Comparison of ENCODE assay signal across 8 mouse cellular contexts in genomic region chrX:7696954-7697381, GRCm38 (mm10). TPM values are rescaled to one million over a fixed set of nuclear protein-coding genes. Genes with fewer than 3 reads are reported as not detected.
DNase-seq lines count a peak whose midpoint lies in the region; ATAC-seq and TF ChIP-seq lines count a peak whose summit lies in the region.

Gene Gpkow (plus strand): TSS chrX:7697131.

- peak within 1 kb of the TSS; percentile 88 to 95 for H3K4me3 ChIP-seq in ES-E14 (ENCODE audit: insufficient read depth in 1 of 2, low read depth in 1 of 2, low read length in 2 of 2, poor library complexity in 1 of 2, severe bottlenecking in 1 of 2)
- peak within 1 kb of the TSS; percentile 58 for H3K4me3 ChIP-seq in forebrain, embryonic 15.5 days
- peak within 1 kb of the TSS; percentile 65 for H3K4me3 ChIP-seq in lung, adult 2 months (replicated peaks; ENCODE audit: extremely low read depth, low read depth, low read length)

- H3K27ac ChIP-seq in ES-E14 (ENCODE audit: insufficient read depth, low read depth, low read length, poor library complexity, severe bottlenecking), result peak within 1 kb of the TSS; percentile 12; the same call in 1 of the 2 replicates
- peak within 1 kb of the TSS; percentile 60; the same call in 1 of the 2 replicates for H3K27ac ChIP-seq in forebrain, embryonic 15.5 days (replicated peaks)

- H3K4me1 ChIP-seq in ES-E14 (ENCODE audit: control insufficient read depth in 2 of 2, insufficient read depth in 2 of 2, low read length in 2 of 2, poor library complexity in 1 of 2), result peaks cover 0 to 1% of the 10 kb centered on the region in 2 experiments; a peak in 1 of 4 replicates
- H3K4me1 ChIP-seq in forebrain, embryonic 15.5 days, result peaks cover 16% of the 10 kb centered on the region
- H3K4me1 ChIP-seq in lung, adult 2 months (ENCODE audit: control insufficient read depth, insufficient read depth, low read length), result no peaks in the 10 kb centered on the region

- intact Hi-C loops in heart, postnatal 25 days (cut with DNase I), result loop anchor here (5.0 kb wide), 2 partner anchors 95 to 275 kb away; no protein-coding TSS in a partner anchor

- TF ChIP-seq POLR2A in lung, adult 2 months (IDR thresholded peaks at IDR 0.05; ENCODE audit: borderline replicate concordance, extremely low read depth, low read depth, low read length), result peak; percentile 71; the same call in 1 of the 2 replicates

- H3K36me3 ChIP-seq in ES-E14 (ENCODE audit: control insufficient read depth, insufficient read depth, low read length, poor library complexity, severe bottlenecking), result peaks cover 7% of the 10 kb centered on the region
- no peaks in the 10 kb centered on the region for H3K36me3 ChIP-seq in forebrain, embryonic 15.5 days

- in situ Hi-C loops in ES-E14 (cut with MboI; ENCODE audit: low sequenced_read_pairs in 2 of 2, unreplicated experiment in 2 of 2), result loop anchor here in 1 of 2 experiments (25.0 kb wide), 1 partner anchor 235 kb away; no protein-coding TSS in a partner anchor

- no peaks in the 10 kb centered on the region for H3K27me3 ChIP-seq in forebrain, embryonic 15.5 days

- H3K9me3 ChIP-seq in ES-E14 (ENCODE audit: control insufficient read depth, insufficient read depth, low read depth, low read length), result no peaks in the 10 kb centered on the region
- H3K9me3 ChIP-seq in forebrain, embryonic 15.5 days, result no peaks in the 10 kb centered on the region

- 18% methylated on average over 33 of the region's 33 CpGs for WGBS in forebrain, embryonic 15.5 days
- WGBS in lung, adult 2 months, result 22% methylated on average over 33 of the region's 33 CpGs

- ATAC-seq in forebrain, embryonic 15.5 days (replicated peaks), result peak; percentile 97
- ATAC-seq in neutrophil, adult 5-6 weeks (ENCODE audit: extremely low read depth, insufficient number of reproducible peaks, low FRiP score, poor library complexity, severe bottlenecking), result peak; percentile 99

- peak within 1 kb of the TSS; percentile 94 for H3K9ac ChIP-seq in ES-E14 (ENCODE audit: insufficient read depth, low read depth, low read length, poor library complexity, severe bottlenecking)
- peak within 1 kb of the TSS; percentile 52 for H3K9ac ChIP-seq in forebrain, embryonic 15.5 days (replicated peaks)

- H3K4me2 ChIP-seq in forebrain, embryonic 15.5 days (replicated peaks), result peak within 1 kb of the TSS; percentile 53

- no peak for TF ChIP-seq CTCF in lung, adult 2 months (IDR thresholded peaks at IDR 0.05; ENCODE audit: insufficient read depth, low read length)

- DNase-seq in ES-E14 (ENCODE audit: low read depth, low spot score), result peak; percentile 69
- peak; percentile 86 for DNase-seq in cerebellum, adult 11-12 months
- peak; percentile 73 for DNase-seq in heart, postnatal 25 days (ENCODE audit: low spot score)
- peak; percentile 83 to 91 for DNase-seq in layer of hippocampus, adult 18-20 months (ENCODE audit: low spot score in 2 of 2)
- DNase-seq in lung, adult 2 months, result peak; percentile 67
- peak; percentile 70 to 79 for DNase-seq in thymus, adult 18-20 months

TF ChIP-seq in ES-E14, 5 proteins besides CTCF, POLR2A, EP300 and RAD21:
- TF ChIP-seq HCFC1 (IDR thresholded peaks at IDR 0.05; ENCODE audit: borderline replicate concordance, insufficient read depth, low read length) (peak; percentile 97), ZNF384 (IDR thresholded peaks at IDR 0.05; ENCODE audit: low read depth, low read length) (no peak), CHD2 (IDR thresholded peaks at IDR 0.05; ENCODE audit: low read depth, low read length) (no peak)

RNA-seq across cellular contexts. Expression of gene Gpkow, which starts in this region (rescaled TPM):
- 9.5 and 11.5 TPM in 2 replicates for total RNA-seq in ES-E14 (2012; rRNA removed)
- polyA plus RNA-seq in forebrain, embryonic 15.5 days (2015; fragmentation: Nextera tagmentation; extraction: Ambion mirVana), result 47.4 and 50.2 TPM in 2 replicates
- total RNA-seq in heart, postnatal 25 days (2021), result 10 to 100 TPM; 19.5 to 21.3 TPM
- total RNA-seq in layer of hippocampus, adult 18-20 months (2021), result 10 to 100 TPM; 36.5 to 37.4 TPM
- polyA plus RNA-seq in lung, adult 2 months (2012; rRNA removed), result 8.4 and 9.4 TPM in 2 replicates
- 67.2 and 69.5 TPM in 2 replicates for total RNA-seq in neutrophil, adult 5-6 weeks (2017)

Comparison
In these comparisons a context has a peak if more than half of its experiments do, and no peak if none do; other contexts are left out.
1. Peak in every context shown above with its lines: DNase-seq, ATAC-seq, H3K4me3 ChIP-seq and H3K27ac ChIP-seq.